In the genomic region with DNA sequence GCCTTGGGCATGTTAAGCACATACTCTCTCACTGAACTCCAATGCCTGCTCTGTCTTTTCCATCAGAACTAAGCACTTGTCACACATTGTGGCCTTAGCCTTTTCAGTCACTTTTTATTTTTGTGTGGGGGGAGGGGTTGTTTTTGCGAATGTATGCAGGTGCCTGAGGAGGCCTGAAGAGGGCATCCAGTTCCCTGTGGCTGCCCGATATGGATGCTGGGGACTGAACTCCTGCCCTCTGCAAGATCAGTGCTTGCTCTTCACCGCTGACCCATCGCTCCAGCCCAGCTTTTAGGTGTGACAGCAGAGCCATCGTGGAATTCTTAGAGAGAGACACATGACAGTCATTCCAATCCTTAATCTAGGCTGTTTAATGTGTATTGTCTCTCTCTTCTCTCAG, we compare ENCODE assay signal across 23 mouse cellular contexts. TPM values are rescaled to one million over a fixed set of nuclear protein-coding genes. Genes with fewer than 3 reads are reported as not detected.
DNase-seq lines count a peak whose midpoint lies in the region; ATAC-seq and TF ChIP-seq lines count a peak whose summit lies in the region.
"Had no signal": no experiment of that assay in that cellular context is flagged by ENCODE, and none has a peak within 500 bp of the region (broad histone marks: within the 10 kb centered on the region; RNA-seq: fewer than 3 reads in every experiment).

No protein-coding gene starts in this region.

- no peak overlapping the region for H3K9ac ChIP-seq in intestine, postnatal 0 days (ENCODE audit: low read depth, low read length)
- H3K9ac ChIP-seq in intestine, embryonic 16.5 days (ENCODE audit: low read depth, low read length) = no peak overlapping the region
- no peak overlapping the region for H3K9ac ChIP-seq in liver, postnatal 0 days (replicated peaks)
- H3K9ac ChIP-seq: forebrain, embryonic 12.5 days; heart, embryonic 15.5 days; hindbrain, embryonic 12.5 days; limb, embryonic 13.5 days; midbrain, embryonic 12.5 days had no signal

- H3K4me1 ChIP-seq in intestine, postnatal 0 days (replicated peaks; ENCODE audit: control insufficient read depth, insufficient read depth, low read length) = no peaks in the 10 kb centered on the region
- peaks cover 13% of the 10 kb centered on the region for H3K4me1 ChIP-seq in intestine, embryonic 16.5 days (ENCODE audit: control insufficient read depth, insufficient read depth, low read length)
- H3K4me1 ChIP-seq in liver, postnatal 0 days (ENCODE audit: insufficient read depth) = no peaks in the 10 kb centered on the region
- H3K4me1 ChIP-seq: heart, embryonic 10.5 days; heart, embryonic 15.5 days; limb, embryonic 13.5 days had no signal

- no peaks in the 10 kb centered on the region for H3K27me3 ChIP-seq in intestine, postnatal 0 days (replicated peaks; ENCODE audit: control insufficient read depth, insufficient read depth, low read length)
- no peaks in the 10 kb centered on the region for H3K27me3 ChIP-seq in intestine, embryonic 16.5 days (replicated peaks; ENCODE audit: control insufficient read depth, insufficient read depth, low read length)
- no peaks in the 10 kb centered on the region for H3K27me3 ChIP-seq in liver, postnatal 0 days (ENCODE audit: insufficient read depth, low read length)
- H3K27me3 ChIP-seq: forebrain, embryonic 12.5 days; heart, embryonic 15.5 days; hindbrain, embryonic 12.5 days; limb, embryonic 13.5 days; midbrain, embryonic 12.5 days had no signal

- WGBS in intestine, postnatal 0 days = 58% methylated on average over 5 of the region's 5 CpGs
- WGBS in intestine, embryonic 16.5 days = 60% methylated on average over 5 of the region's 5 CpGs
- 50% methylated on average over 5 of the region's 5 CpGs for WGBS in liver, postnatal 0 days (ENCODE audit: insufficient replicate concordance)

- no peak overlapping the region for H3K4me3 ChIP-seq in intestine, postnatal 0 days (ENCODE audit: low read depth, low read length)
- H3K4me3 ChIP-seq in intestine, embryonic 16.5 days (ENCODE audit: low read length) = no peak overlapping the region
- no peak overlapping the region for H3K4me3 ChIP-seq in liver, postnatal 0 days (ENCODE audit: low read depth, low read length)
- H3K4me3 ChIP-seq: erythroblast, embryonic 14.5 days; forebrain, embryonic 12.5 days; heart, embryonic 10.5 days; heart, embryonic 15.5 days; hindbrain, embryonic 12.5 days; limb, embryonic 13.5 days; midbrain, embryonic 12.5 days had no signal

- H3K36me3 ChIP-seq in intestine, postnatal 0 days (ENCODE audit: control insufficient read depth, insufficient read depth) = no peaks in the 10 kb centered on the region
- no peaks in the 10 kb centered on the region for H3K36me3 ChIP-seq in intestine, embryonic 16.5 days (ENCODE audit: control insufficient read depth, insufficient read depth, low read length)
- H3K36me3 ChIP-seq in liver, postnatal 0 days (replicated peaks; ENCODE audit: insufficient read depth, low read length) = no peaks in the 10 kb centered on the region
- H3K36me3 ChIP-seq: G1E; heart, embryonic 10.5 days; heart, embryonic 15.5 days; hindbrain, embryonic 12.5 days; limb, embryonic 13.5 days; midbrain, embryonic 12.5 days had no signal

- no peak for ATAC-seq in intestine, postnatal 0 days
- ATAC-seq in intestine, embryonic 16.5 days = no peak
- peak; percentile 73 for ATAC-seq in liver, postnatal 0 days
- ATAC-seq: inflammation-experienced regulatory T-cells, adult 6 months had no signal

- peak overlapping the region; percentile 54 for H3K27ac ChIP-seq in intestine, postnatal 0 days (ENCODE audit: low read depth, low read length)
- H3K27ac ChIP-seq in intestine, embryonic 16.5 days (ENCODE audit: low read length) = no peak overlapping the region
- H3K27ac ChIP-seq in liver, postnatal 0 days (ENCODE audit: low read depth) = no peak overlapping the region
- H3K27ac ChIP-seq: forebrain, embryonic 12.5 days; heart, embryonic 10.5 days; heart, embryonic 15.5 days; hindbrain, embryonic 12.5 days; limb, embryonic 13.5 days; midbrain, embryonic 12.5 days had no signal

- no peak for DNase-seq in liver, postnatal 0 days
- no peak for DNase-seq in liver
- DNase-seq in brain, adult 2 months (ENCODE audit: low read depth, low spot score) = peak; percentile 43
- DNase-seq in kidney, adult 11 months = no peak
- DNase-seq: B cell, adult 2 months; cerebellum, adult 18-20 months; cerebellum, postnatal 10 days; gastrocnemius, postnatal 25 days; heart, adult 11 months; kidney, postnatal 10 days; layer of hippocampus, adult 9-11 months; thymus, postnatal 4 days had no signal

- no peak overlapping the region for H3K4me2 ChIP-seq in intestine, postnatal 0 days (replicated peaks; ENCODE audit: low read depth)
- H3K4me2 ChIP-seq in intestine, embryonic 16.5 days (ENCODE audit: low read depth, low read length) = no peak overlapping the region
- H3K4me2 ChIP-seq in liver, postnatal 0 days (ENCODE audit: low read depth, low read length) = no peak overlapping the region
- H3K4me2 ChIP-seq: forebrain, embryonic 12.5 days; heart, embryonic 15.5 days; hindbrain, embryonic 12.5 days; limb, embryonic 13.5 days; midbrain, embryonic 12.5 days had no signal

- no peak for TF ChIP-seq EP300 in liver, postnatal 0 days (IDR thresholded peaks at IDR 0.05; ENCODE audit: low read depth)

- peak; percentile 43 for TF ChIP-seq CTCF in intestine, postnatal 0 days (IDR thresholded peaks at IDR 0.05; ENCODE audit: low read depth)
- peak; percentile 19; the same call in 1 of the 2 replicates for TF ChIP-seq CTCF in liver, postnatal 0 days (IDR thresholded peaks at IDR 0.05; ENCODE audit: low read depth)

- no peaks in the 10 kb centered on the region for H3K9me3 ChIP-seq in intestine, postnatal 0 days (ENCODE audit: control insufficient read depth)
- no peaks in the 10 kb centered on the region for H3K9me3 ChIP-seq in intestine, embryonic 16.5 days (ENCODE audit: control insufficient read depth, low read length)
- H3K9me3 ChIP-seq in liver, postnatal 0 days (ENCODE audit: low read length) = no peaks in the 10 kb centered on the region; the same call in 1 of the 2 replicates
- H3K9me3 ChIP-seq: G1E; heart, embryonic 10.5 days; heart, embryonic 15.5 days; hindbrain, embryonic 12.5 days; limb, embryonic 13.5 days; midbrain, embryonic 12.5 days had no signal

RNA-seq across cellular contexts. Expression of gene Tmc7, which starts 13.2 kb away (rescaled TPM):
- polyA plus RNA-seq in intestine, postnatal 0 days (2015; fragmentation: Nextera tagmentation; extraction: Ambion mirVana) = 1.4 and 1.5 TPM in 2 replicates
- polyA plus RNA-seq in intestine, embryonic 16.5 days (2015; fragmentation: Nextera tagmentation; extraction: Ambion mirVana) = 1.7 and 2.3 TPM in 2 replicates
- polyA plus RNA-seq in liver, postnatal 0 days (2015; fragmentation: Nextera tagmentation; extraction: Ambion mirVana) = 0.18 and 0.33 TPM in 2 replicates
- polyA plus RNA-seq: erythroblast, embryonic 14.5 days; G1E; inflammation-experienced regulatory T-cells, adult 6 months had no signal

RNA-seq across cellular contexts. Expression of gene Tmc5, which starts 25.7 kb away (rescaled TPM):
- polyA plus RNA-seq in intestine, postnatal 0 days (2015; fragmentation: Nextera tagmentation; extraction: Ambion mirVana) = 48.1 and 49.0 TPM in 2 replicates
- 17.1 and 22.7 TPM in 2 replicates for polyA plus RNA-seq in intestine, embryonic 16.5 days (2015; fragmentation: Nextera tagmentation; extraction: Ambion mirVana)
- polyA plus RNA-seq in liver, postnatal 0 days (2015; fragmentation: Nextera tagmentation; extraction: Ambion mirVana) = 0.02 and 0.05 TPM in 2 replicates
- polyA plus RNA-seq: erythroblast, embryonic 14.5 days; G1E; heart, embryonic 10.5 days; inflammation-experienced regulatory T-cells, adult 6 months had no signal

RNA-seq across cellular contexts. Expression of gene Coq7, which starts 38.2 kb away (rescaled TPM):
- 123 and 139 TPM in 2 replicates for polyA plus RNA-seq in intestine, postnatal 0 days (2015; fragmentation: Nextera tagmentation; extraction: Ambion mirVana)
- polyA plus RNA-seq in intestine, embryonic 16.5 days (2015; fragmentation: Nextera tagmentation; extraction: Ambion mirVana) = 123 and 136 TPM in 2 replicates
- 53.1 and 53.4 TPM in 2 replicates for polyA plus RNA-seq in liver, postnatal 0 days (2015; fragmentation: Nextera tagmentation; extraction: Ambion mirVana)

Comparison
In these comparisons a context has a peak if more than half of its experiments do, and no peak if none do; other contexts are left out.
1. RNA of gene Tmc5, which starts 25.7 kb away (polyA plus RNA-seq): 48.1 to 49.0 TPM in intestine, postnatal 0 days and 17.1 to 22.7 TPM in intestine, embryonic 16.5 days; 0.02 to 0.05 TPM in liver, postnatal 0 days; every median in the first group is over 10 times any median in the second.